Mouse (Mus musculus): ENCODE measurements around the gene Pias1.

GRCm38 (mm10) chr9:62952713-62953112 is 35.0 kb downstream of the Pias1 start:
- TF ChIP-seq CTCF (conservative IDR thresholded peaks at IDR 0.05; ENCODE audit: insufficient read depth, insufficient read length, low read depth, low read length) (no peak), POLR2A (IDR thresholded peaks at IDR 0.05; ENCODE audit: low read depth, low read length) (no peak)
